Mouse (Mus musculus): Measurements from ENCODE around the gene Trpc4.
A peak's percentile ranks its signal among the peaks of the same experiment; 100 is the strongest.

Trpc4 gene

GRCm38 (mm10) chr3:54274651-54275050 is 118.8 kb downstream of the Trpc4 start:
- no peak for DNase-seq

GRCm38 (mm10) chr3:54289731-54290130 is 133.9 kb downstream of the Trpc4 start:
- no peak for DNase-seq

GRCm38 (mm10) chr3:54310604-54311003 is 154.8 kb downstream of the Trpc4 start:
- no peak for DNase-seq

GRCm38 (mm10) chr3:54314055-54314454 is 158.2 kb downstream of the Trpc4 start:
- DNase-seq: no peak

- DNase-seq: peak; percentile 16
Observed at GRCm38 (mm10) chr3:54352891-54353652, 197.2 kb downstream of the Trpc4 start.

GRCm38 (mm10) chr3:54357561-54357960 is 201.7 kb downstream of the Trpc4 start:
- no peak for DNase-seq

GRCm38 (mm10) chr3:54358463-54359189 is 202.8 kb downstream of the Trpc4 start:
- no peak for DNase-seq

GRCm38 (mm10) chr3:54360897-54361296 is 205.1 kb downstream of the Trpc4 start, which contains the start of gene Postn:
Gene Postn, plus strand, starts transcription at chr3:54361109.
- DNase-seq: no peak

GRCm38 (mm10) chr3:54361656-54362055 is 205.8 kb downstream of the Trpc4 start:
- DNase-seq: no peak
